Mouse (Mus musculus): ENCODE results near the gene Gm6676. TPM values are rescaled to one million over a fixed set of nuclear protein-coding genes. Genes with fewer than 3 reads are reported as not detected.
"Not testable (repeated sequence)": the region's sequence is repeated elsewhere in the genome, so short reads cannot be mapped to it uniquely, and the experiment has no call there.

Gene Gm6676
- polyA plus RNA-seq (2016; fragmentation: Nextera tagmentation; extraction: Ambion mirVana) = not detected in 2 replicates

GRCm38 (mm10) chr14:7125312-7125711, at the start of gene Gm6676:
Gm6676 (minus strand) TSS chr14:7125412.
- ATAC-seq; H3K4me2 ChIP-seq; H3K27ac ChIP-seq; H3K9ac ChIP-seq; H3K9me3 ChIP-seq (replicated peaks); H3K27me3 ChIP-seq (replicated peaks); H3K4me3 ChIP-seq; H3K36me3 ChIP-seq; H3K4me1 ChIP-seq: not testable (repeated sequence)
- no CpG with 5 or more reads among the region's 2 CpGs for WGBS (ENCODE audit: insufficient replicate concordance)

GRCm38 (mm10) chr14:7174483-7174971, 49.3 kb upstream of the Gm6676 start, which contains the start of gene Gm3512:
Gm3512 (minus strand) TSS chr14:7174533.
- H3K36me3 ChIP-seq; H3K4me2 ChIP-seq; H3K9me3 ChIP-seq (replicated peaks); H3K27me3 ChIP-seq (replicated peaks); ATAC-seq; H3K4me1 ChIP-seq; H3K27ac ChIP-seq; H3K4me3 ChIP-seq; H3K9ac ChIP-seq: not testable (repeated sequence)
- WGBS (ENCODE audit: insufficient replicate concordance) = no CpG with 5 or more reads among the region's 37 CpGs

- H3K27ac ChIP-seq; H3K27me3 ChIP-seq (replicated peaks); H3K9ac ChIP-seq; ATAC-seq; H3K36me3 ChIP-seq; H3K4me1 ChIP-seq; H3K9me3 ChIP-seq (replicated peaks): not testable (repeated sequence)
- WGBS (ENCODE audit: insufficient replicate concordance) = 0% methylated on average over 9 of the region's 54 CpGs
- Histone ChIP-seq H3K4me3 (peak overlapping the region; percentile 40), H3K4me2 (peak overlapping the region; percentile 59)
Observed at GRCm38 (mm10) chr14:7105124-7105802, 19.9 kb downstream of the Gm6676 start.

- ATAC-seq; H3K4me3 ChIP-seq; H3K9ac ChIP-seq; H3K4me1 ChIP-seq; H3K9me3 ChIP-seq (replicated peaks); H3K27me3 ChIP-seq (replicated peaks); H3K36me3 ChIP-seq; H3K4me2 ChIP-seq; H3K27ac ChIP-seq: not testable (repeated sequence)
- 67% methylated on average over 1 of the region's 3 CpGs for WGBS (ENCODE audit: insufficient replicate concordance)
Observed at GRCm38 (mm10) chr14:7100521-7100920, 24.7 kb downstream of the Gm6676 start, which contains the start of gene Gm3696. Gm3696 (minus strand) TSS chr14:7100621.

Other genes starting within 250 kb of the Gm6676 start
- 0.07 and 0.10 TPM in 2 replicates for gene Gm3667, start 235.4 kb downstream of the Gm6676 start, polyA plus RNA-seq (2016; fragmentation: Nextera tagmentation; extraction: Ambion mirVana)
- gene Gm6356, start 151.6 kb downstream of the Gm6676 start, polyA plus RNA-seq (2016; fragmentation: Nextera tagmentation; extraction: Ambion mirVana) = not detected in 2 replicates
- gene Gm10406, start 98.0 kb downstream of the Gm6676 start, polyA plus RNA-seq (2016; fragmentation: Nextera tagmentation; extraction: Ambion mirVana) = not detected in 2 replicates
- gene Gm3685, start 80.4 kb downstream of the Gm6676 start, polyA plus RNA-seq (2016; fragmentation: Nextera tagmentation; extraction: Ambion mirVana) = not detected in 2 replicates
- gene Gm3696, start 24.8 kb downstream of the Gm6676 start, polyA plus RNA-seq (2016; fragmentation: Nextera tagmentation; extraction: Ambion mirVana) = 0.07 TPM in 1 of 2 replicates, not detected in the other
- gene Gm3512, start 49.1 kb upstream of the Gm6676 start, polyA plus RNA-seq (2016; fragmentation: Nextera tagmentation; extraction: Ambion mirVana) = 0.36 and 0.43 TPM in 2 replicates
- not detected in 2 replicates for gene Gm16434, start 69.1 kb upstream of the Gm6676 start, polyA plus RNA-seq (2016; fragmentation: Nextera tagmentation; extraction: Ambion mirVana)
- not detected in 2 replicates for gene Gm3727, start 139.3 kb upstream of the Gm6676 start, polyA plus RNA-seq (2016; fragmentation: Nextera tagmentation; extraction: Ambion mirVana)
- gene Gm3739, start 189.6 kb upstream of the Gm6676 start, polyA plus RNA-seq (2016; fragmentation: Nextera tagmentation; extraction: Ambion mirVana) = 0.12 TPM in 1 of 2 replicates, not detected in the other
- gene Gm5797, start 207.0 kb upstream of the Gm6676 start, polyA plus RNA-seq (2016; fragmentation: Nextera tagmentation; extraction: Ambion mirVana) = not detected in 2 replicates
- gene Gm8374, start 239.7 kb upstream of the Gm6676 start, polyA plus RNA-seq (2016; fragmentation: Nextera tagmentation; extraction: Ambion mirVana) = not detected in 2 replicates